In genomic region chr6:125231117-125232044, GRCm38 (mm10) we compare ENCODE assay signal across 8 mouse cellular contexts. TPM values are rescaled to one million over a fixed set of nuclear protein-coding genes. Genes with fewer than 3 reads are reported as not detected.
DNase-seq lines count a peak whose midpoint lies in the region; ATAC-seq and TF ChIP-seq lines count a peak whose summit lies in the region.

Gene Tapbpl (minus strand): TSS chr6:125231860.

- no peaks in the 10 kb centered on the region for H3K36me3 ChIP-seq in E14TG2a.4 (ENCODE audit: insufficient read depth, low read length)
- no peaks in the 10 kb centered on the region for H3K36me3 ChIP-seq in embryonic facial prominence, embryonic 14.5 days (ENCODE audit: control insufficient read depth, insufficient read depth, low read length)
- H3K36me3 ChIP-seq in heart, embryonic 14.5 days (ENCODE audit: control insufficient read depth, insufficient read depth, low read length): no peaks in the 10 kb centered on the region
- H3K36me3 ChIP-seq in kidney, postnatal 0 days (ENCODE audit: insufficient read depth, low read length): no peaks in the 10 kb centered on the region
- H3K36me3 ChIP-seq in neural tube, embryonic 13.5 days: no peaks in the 10 kb centered on the region
- H3K36me3 ChIP-seq in thymus, adult 2 months (ENCODE audit: control insufficient read depth, insufficient read depth, low read length): peaks cover 32% of the 10 kb centered on the region

- H3K4me3 ChIP-seq in E14TG2a.4 (replicated peaks; ENCODE audit: low read length): peak within 1 kb of the TSS; percentile 78
- H3K4me3 ChIP-seq in embryonic facial prominence, embryonic 14.5 days (ENCODE audit: low read depth, low read length): peak within 1 kb of the TSS; percentile 50
- peak within 1 kb of the TSS; percentile 59 to 82 for H3K4me3 ChIP-seq in heart, embryonic 14.5 days (ENCODE audit: control insufficient read depth in 1 of 2, insufficient read depth in 1 of 2, low read depth in 1 of 2, low read length in 2 of 2)
- peak within 1 kb of the TSS; percentile 48 for H3K4me3 ChIP-seq in kidney, postnatal 0 days (replicated peaks; ENCODE audit: low read depth, low read length)
- H3K4me3 ChIP-seq in neural tube, embryonic 13.5 days: peak within 1 kb of the TSS; percentile 44
- peak within 1 kb of the TSS; percentile 86 for H3K4me3 ChIP-seq in thymus, adult 2 months (ENCODE audit: control insufficient read depth, insufficient read depth, low read length)

- peak within 1 kb of the TSS; percentile 73 for H3K9ac ChIP-seq in embryonic facial prominence, embryonic 14.5 days (ENCODE audit: low read depth, low read length)
- peak within 1 kb of the TSS; percentile 86 for H3K9ac ChIP-seq in heart, embryonic 14.5 days (ENCODE audit: low read length)
- peak within 1 kb of the TSS; percentile 75 for H3K9ac ChIP-seq in kidney, postnatal 0 days (ENCODE audit: low read depth, low read length)
- peak within 1 kb of the TSS; percentile 80 for H3K9ac ChIP-seq in neural tube, embryonic 13.5 days

- peak within 1 kb of the TSS; percentile 67 for H3K27ac ChIP-seq in embryonic facial prominence, embryonic 14.5 days (replicated peaks; ENCODE audit: low read depth, low read length)
- H3K27ac ChIP-seq in heart, embryonic 14.5 days (replicated peaks in 1 of 2; ENCODE audit: control insufficient read depth in 1 of 2, insufficient read depth in 1 of 2, low read depth in 2 of 2, low read length in 2 of 2): peak within 1 kb of the TSS; percentile 80 to 85
- peak within 1 kb of the TSS; percentile 81 for H3K27ac ChIP-seq in kidney, postnatal 0 days
- peak within 1 kb of the TSS; percentile 79 for H3K27ac ChIP-seq in neural tube, embryonic 13.5 days (replicated peaks)
- peak within 1 kb of the TSS; percentile 97 for H3K27ac ChIP-seq in thymus, adult 2 months (ENCODE audit: control insufficient read depth, insufficient read depth, low read length)

- TF ChIP-seq POLR2A in thymus, adult 2 months (IDR thresholded peaks at IDR 0.05; ENCODE audit: control insufficient read depth, extremely low read depth, insufficient read depth, low read length, poor library complexity): no peak

- H3K4me2 ChIP-seq in embryonic facial prominence, embryonic 14.5 days (ENCODE audit: low read depth, low read length): peak within 1 kb of the TSS; percentile 94
- H3K4me2 ChIP-seq in heart, embryonic 14.5 days (ENCODE audit: low read length): peak within 1 kb of the TSS; percentile 96
- peak within 1 kb of the TSS; percentile 82 for H3K4me2 ChIP-seq in kidney, postnatal 0 days (ENCODE audit: low read length)
- peak within 1 kb of the TSS; percentile 84 for H3K4me2 ChIP-seq in neural tube, embryonic 13.5 days

- H3K9me3 ChIP-seq in E14TG2a.4 (ENCODE audit: low read length): no peaks in the 10 kb centered on the region
- H3K9me3 ChIP-seq in embryonic facial prominence, embryonic 14.5 days (ENCODE audit: control insufficient read depth, low read length): no peaks in the 10 kb centered on the region
- H3K9me3 ChIP-seq in heart, embryonic 14.5 days (ENCODE audit: control insufficient read depth, low read length): no peaks in the 10 kb centered on the region
- no peaks in the 10 kb centered on the region for H3K9me3 ChIP-seq in kidney, postnatal 0 days (replicated peaks; ENCODE audit: low read length)
- H3K9me3 ChIP-seq in neural tube, embryonic 13.5 days: no peaks in the 10 kb centered on the region

- peaks cover 38% of the 10 kb centered on the region for H3K4me1 ChIP-seq in E14TG2a.4 (replicated peaks; ENCODE audit: low read depth, low read length)
- H3K4me1 ChIP-seq in embryonic facial prominence, embryonic 14.5 days (ENCODE audit: control insufficient read depth, insufficient read depth, low read length): peaks cover 6% of the 10 kb centered on the region; the same call in 1 of the 2 replicates
- H3K4me1 ChIP-seq in heart, embryonic 14.5 days (ENCODE audit: control insufficient read depth in 2 of 2, insufficient read depth in 2 of 2, low read length in 2 of 2): peaks cover 16 to 21% of the 10 kb centered on the region in 2 experiments
- 0 out of 2 replicates have a peak, but pooled peaks cover 5% of the 10 kb centered on the region for H3K4me1 ChIP-seq in kidney, postnatal 0 days (replicated peaks; ENCODE audit: insufficient read depth, low read length)
- H3K4me1 ChIP-seq in neural tube, embryonic 13.5 days (replicated peaks): peaks cover 18% of the 10 kb centered on the region
- H3K4me1 ChIP-seq in thymus, adult 2 months (replicated peaks; ENCODE audit: control insufficient read depth, insufficient read depth, low read length): peaks cover 36% of the 10 kb centered on the region

- H3K27me3 ChIP-seq in E14TG2a.4 (ENCODE audit: insufficient read depth, low read length): no peaks in the 10 kb centered on the region
- no peaks in the 10 kb centered on the region for H3K27me3 ChIP-seq in embryonic facial prominence, embryonic 14.5 days (replicated peaks; ENCODE audit: control insufficient read depth, insufficient read depth, low read length)
- no peaks in the 10 kb centered on the region for H3K27me3 ChIP-seq in heart, embryonic 14.5 days (ENCODE audit: control insufficient read depth, insufficient read depth, low read length)
- H3K27me3 ChIP-seq in kidney, postnatal 0 days (ENCODE audit: insufficient read depth, low read length): no peaks in the 10 kb centered on the region
- no peaks in the 10 kb centered on the region for H3K27me3 ChIP-seq in neural tube, embryonic 13.5 days
- no peaks in the 10 kb centered on the region for H3K27me3 ChIP-seq in thymus, adult 2 months (ENCODE audit: control insufficient read depth, insufficient read depth, low read length)

- no peak for TF ChIP-seq CTCF in E14TG2a.4 (conservative IDR thresholded peaks at IDR 0.05; ENCODE audit: low read length)
- TF ChIP-seq CTCF in kidney, postnatal 0 days (IDR thresholded peaks at IDR 0.05; ENCODE audit: low read depth): no peak
- TF ChIP-seq CTCF in thymus, adult 2 months (IDR thresholded peaks at IDR 0.05; ENCODE audit: borderline replicate concordance, control insufficient read depth, extremely low read depth, insufficient read depth, low read length, poor library complexity): no peak

- DNase-seq in adrenal gland, postnatal 4 days (ENCODE audit: low spot score in 2 of 2): peak in 1 of 2 experiments; percentile 48
- peak; percentile 84 for DNase-seq in embryonic facial prominence, embryonic 14.5 days (ENCODE audit: low spot score)
- peak; percentile 80 for DNase-seq in kidney, postnatal 0 days (ENCODE audit: low spot score)
- peak; percentile 75 to 79 for DNase-seq in lung, adult 18-20 months
- DNase-seq in thymus, adult 2 months: peak; percentile 82

- peak; percentile 41; the same call in 1 of the 2 replicates for ATAC-seq in embryonic facial prominence, embryonic 14.5 days (ENCODE audit: low read depth)
- peak; percentile 44; the same call in 1 of the 2 replicates for ATAC-seq in heart, embryonic 14.5 days (ENCODE audit: insufficient number of reproducible peaks, insufficient read depth, low FRiP score, low read depth)
- peak; percentile 38; the same call in 1 of the 2 replicates for ATAC-seq in kidney, postnatal 0 days (replicated peaks; ENCODE audit: low FRiP score, low read depth)
- ATAC-seq in neural tube, embryonic 13.5 days (ENCODE audit: low read depth): peak; percentile 82

- WGBS in embryonic facial prominence, embryonic 14.5 days: 7% methylated on average over 16 of the region's 16 CpGs
- WGBS in heart, embryonic 14.5 days: 1% methylated on average over 16 of the region's 16 CpGs
- 5% methylated on average over 16 of the region's 16 CpGs for WGBS in kidney, postnatal 0 days
- WGBS in neural tube, embryonic 13.5 days: 10% methylated on average over 16 of the region's 16 CpGs
- under 1% methylated on average over 16 of the region's 16 CpGs for WGBS in thymus, adult 2 months

RNA-seq across cellular contexts. Expression of gene Tapbpl, which starts in this region (rescaled TPM):
- total RNA-seq in adrenal gland, postnatal 4 days (2021): 10 to 100 TPM; 10.2 to 11.3 TPM
- polyA plus RNA-seq in embryonic facial prominence, embryonic 14.5 days (2014; fragmentation: Nextera tagmentation; extraction: Ambion mirVana): 3.4 and 3.6 TPM in 2 replicates
- polyA plus RNA-seq in heart, embryonic 14.5 days (2014; fragmentation: Nextera tagmentation; extraction: Ambion mirVana): 4.0 and 4.4 TPM in 2 replicates
- 6.3 and 7.2 TPM in 2 replicates for polyA plus RNA-seq in kidney, postnatal 0 days (2015; fragmentation: Nextera tagmentation; extraction: Ambion mirVana)
- 4.8 and 5.5 TPM in 2 replicates for polyA plus RNA-seq in neural tube, embryonic 13.5 days (2015; fragmentation: Nextera tagmentation; extraction: Ambion mirVana)
- 64.2 and 67.6 TPM in 2 replicates for polyA plus RNA-seq in thymus, adult 2 months (2012; rRNA removed)
